Mouse (Mus musculus): ENCODE data around the gene Lrpprc. TPM values are rescaled to one million over a fixed set of nuclear protein-coding genes. Genes with fewer than 3 reads are reported as not detected.

Gene Lrpprc
- total RNA-seq, 1 experiment = 92.0 TPM

DNA sequence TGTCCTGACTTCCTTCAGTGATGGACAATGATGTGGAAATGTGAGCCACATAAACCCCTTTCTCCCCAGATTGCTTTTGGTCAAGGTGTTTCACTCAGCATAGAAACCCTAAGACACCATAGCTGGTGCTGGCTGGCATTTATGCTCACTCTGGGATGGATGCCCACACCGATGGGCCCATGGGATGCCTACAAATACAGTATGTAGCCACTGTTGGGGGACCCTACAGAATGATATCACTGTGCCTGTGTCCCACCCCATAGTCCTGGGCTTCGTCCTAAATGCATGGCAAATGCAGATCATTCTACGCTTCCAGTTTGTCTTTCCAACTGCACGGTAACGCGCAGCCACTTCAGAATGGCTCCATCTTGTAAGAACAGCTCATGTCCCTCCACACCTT lies 10.3 kb downstream of the Lrpprc start:
- no peak overlapping the region for H3K27ac ChIP-seq (ENCODE audit: insufficient read depth, low read depth, low read length, poor library complexity, severe bottlenecking)
- peaks cover 20% of the 10 kb centered on the region for H3K36me3 ChIP-seq (ENCODE audit: control insufficient read depth, insufficient read depth, low read length, poor library complexity, severe bottlenecking)
- no peak overlapping the region for H3K9ac ChIP-seq (ENCODE audit: insufficient read depth, low read depth, low read length, poor library complexity, severe bottlenecking)
- no peaks in the 10 kb centered on the region for H3K9me3 ChIP-seq (ENCODE audit: control insufficient read depth, insufficient read depth, low read depth, low read length)
- no peak overlapping the region for H3K4me3 ChIP-seq (ENCODE audit: insufficient read depth in 1 of 2, low read depth in 1 of 2, low read length in 2 of 2, poor library complexity in 1 of 2, severe bottlenecking in 1 of 2)
- no peak for DNase-seq (ENCODE audit: low read depth, low spot score)
- TF ChIP-seq ZC3H11A (IDR thresholded peaks at IDR 0.05; ENCODE audit: borderline replicate concordance, low read depth, low read length) (no peak), MAFK (IDR thresholded peaks at IDR 0.05; ENCODE audit: insufficient read depth, low read depth, low read length) (no peak), CHD2 (IDR thresholded peaks at IDR 0.05; ENCODE audit: low read depth, low read length) (no peak), ZNF384 (IDR thresholded peaks at IDR 0.05; ENCODE audit: low read depth, low read length) (no peak), HCFC1 (IDR thresholded peaks at IDR 0.05; ENCODE audit: borderline replicate concordance, insufficient read depth, low read length) (no peak)
- H3K4me1 ChIP-seq (ENCODE audit: control insufficient read depth in 2 of 2, insufficient read depth in 2 of 2, low read length in 2 of 2, poor library complexity in 1 of 2) = 0 out of 4 replicates have a peak, but pooled peaks cover 0 to 2% of the 10 kb centered on the region in 2 experiments
- in situ Hi-C loops (cut with MboI; ENCODE audit: low sequenced_read_pairs in 2 of 2, unreplicated experiment in 2 of 2) = no loop called here

DNA sequence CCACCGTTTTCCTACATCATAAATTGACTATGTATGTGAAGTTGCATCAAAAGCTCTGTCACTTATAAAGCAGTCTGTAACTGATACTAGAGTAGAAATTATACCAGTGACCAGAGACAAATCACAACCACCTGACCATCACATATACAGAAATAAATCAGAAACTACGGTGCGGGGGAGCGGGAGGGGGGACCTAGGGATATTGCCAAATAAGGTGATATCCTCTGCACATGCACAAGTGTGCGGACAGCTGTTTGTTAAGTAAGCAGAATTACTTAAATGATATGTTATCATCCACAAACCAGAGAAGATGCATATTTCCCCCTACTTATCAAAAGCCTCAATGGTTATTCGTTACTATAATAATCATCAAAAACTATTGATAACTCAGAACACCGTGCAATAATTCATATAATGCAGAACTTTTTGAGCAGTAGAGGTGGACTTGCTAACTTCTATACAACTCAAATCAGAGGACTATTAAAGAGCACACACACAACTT lies 12.1 kb downstream of the Lrpprc start:
- Histone ChIP-seq H3K4me3 (ENCODE audit: insufficient read depth in 1 of 2, low read depth in 1 of 2, low read length in 2 of 2, poor library complexity in 1 of 2, severe bottlenecking in 1 of 2) (no peak overlapping the region), H3K9ac (ENCODE audit: insufficient read depth, low read depth, low read length, poor library complexity, severe bottlenecking) (no peak overlapping the region), H3K27ac (ENCODE audit: insufficient read depth, low read depth, low read length, poor library complexity, severe bottlenecking) (no peak overlapping the region), H3K9me3 (ENCODE audit: control insufficient read depth, insufficient read depth, low read depth, low read length) (no peaks in the 10 kb centered on the region), H3K4me1 (ENCODE audit: control insufficient read depth in 2 of 2, insufficient read depth in 2 of 2, low read length in 2 of 2, poor library complexity in 1 of 2) (0 out of 4 replicates have a peak, but pooled peaks cover 0 to 2% of the 10 kb centered on the region in 2 experiments), H3K36me3 (ENCODE audit: control insufficient read depth, insufficient read depth, low read length, poor library complexity, severe bottlenecking) (peaks cover 26% of the 10 kb centered on the region)
- no peak for DNase-seq (ENCODE audit: low read depth, low spot score)
- in situ Hi-C loops (cut with MboI; ENCODE audit: low sequenced_read_pairs in 2 of 2, unreplicated experiment in 2 of 2) = no loop called here
- TF ChIP-seq HCFC1 (IDR thresholded peaks at IDR 0.05; ENCODE audit: borderline replicate concordance, insufficient read depth, low read length) = no peak
- TF ChIP-seq ZC3H11A (IDR thresholded peaks at IDR 0.05; ENCODE audit: borderline replicate concordance, low read depth, low read length) = no peak
- TF ChIP-seq ZNF384 (IDR thresholded peaks at IDR 0.05; ENCODE audit: low read depth, low read length) = no peak

DNA sequence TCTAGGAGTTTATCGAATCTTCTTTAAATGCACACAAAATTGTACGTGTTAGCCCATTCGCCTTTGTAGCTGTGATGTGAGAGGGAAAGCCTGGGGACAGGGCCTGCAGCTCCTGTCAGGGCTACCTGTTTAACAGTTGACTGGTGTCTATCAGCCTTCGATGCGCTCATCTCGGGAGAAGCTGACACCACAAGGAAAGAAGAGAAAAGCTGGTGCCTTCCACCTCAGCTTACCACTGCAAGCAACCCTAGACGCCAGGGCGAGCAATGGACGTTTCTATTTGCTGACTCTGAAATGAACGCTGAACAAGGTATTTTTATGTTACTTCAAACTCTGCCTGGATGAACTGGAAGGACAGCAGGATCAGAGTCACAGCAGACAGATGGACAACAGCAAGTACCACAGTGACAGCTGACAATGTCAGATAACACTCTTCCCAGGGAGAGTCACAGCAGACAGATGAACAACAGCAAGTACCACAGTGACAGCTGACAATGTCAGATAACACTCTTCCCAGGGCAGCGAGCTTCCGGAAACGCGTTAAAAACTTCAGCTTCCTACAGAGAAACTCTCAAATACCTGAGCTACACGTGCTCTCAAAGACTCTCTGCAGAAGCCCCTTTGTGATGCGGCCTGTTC lies 14.1 kb downstream of the Lrpprc start:
- peaks cover 21% of the 10 kb centered on the region for H3K36me3 ChIP-seq (ENCODE audit: control insufficient read depth, insufficient read depth, low read length, poor library complexity, severe bottlenecking)
- DNase-seq (ENCODE audit: low read depth, low spot score) = no peak
- H3K4me3 ChIP-seq (ENCODE audit: insufficient read depth in 1 of 2, low read depth in 1 of 2, low read length in 2 of 2, poor library complexity in 1 of 2, severe bottlenecking in 1 of 2) = no peak overlapping the region
- no peak overlapping the region for H3K9ac ChIP-seq (ENCODE audit: insufficient read depth, low read depth, low read length, poor library complexity, severe bottlenecking)
- TF ChIP-seq ZC3H11A (IDR thresholded peaks at IDR 0.05; ENCODE audit: borderline replicate concordance, low read depth, low read length) (no peak), ZNF384 (IDR thresholded peaks at IDR 0.05; ENCODE audit: low read depth, low read length) (no peak), CHD2 (IDR thresholded peaks at IDR 0.05; ENCODE audit: low read depth, low read length) (no peak), MAFK (IDR thresholded peaks at IDR 0.05; ENCODE audit: insufficient read depth, low read depth, low read length) (no peak), HCFC1 (IDR thresholded peaks at IDR 0.05; ENCODE audit: borderline replicate concordance, insufficient read depth, low read length) (no peak)
- no peaks in the 10 kb centered on the region for H3K9me3 ChIP-seq (ENCODE audit: control insufficient read depth, insufficient read depth, low read depth, low read length)
- in situ Hi-C loops (cut with MboI; ENCODE audit: low sequenced_read_pairs in 2 of 2, unreplicated experiment in 2 of 2) = no loop called here
- H3K27ac ChIP-seq (ENCODE audit: insufficient read depth, low read depth, low read length, poor library complexity, severe bottlenecking) = no peak overlapping the region
- 0 out of 4 replicates have a peak, but pooled peaks cover 0 to 2% of the 10 kb centered on the region in 2 experiments for H3K4me1 ChIP-seq (ENCODE audit: control insufficient read depth in 2 of 2, insufficient read depth in 2 of 2, low read length in 2 of 2, poor library complexity in 1 of 2)

DNA sequence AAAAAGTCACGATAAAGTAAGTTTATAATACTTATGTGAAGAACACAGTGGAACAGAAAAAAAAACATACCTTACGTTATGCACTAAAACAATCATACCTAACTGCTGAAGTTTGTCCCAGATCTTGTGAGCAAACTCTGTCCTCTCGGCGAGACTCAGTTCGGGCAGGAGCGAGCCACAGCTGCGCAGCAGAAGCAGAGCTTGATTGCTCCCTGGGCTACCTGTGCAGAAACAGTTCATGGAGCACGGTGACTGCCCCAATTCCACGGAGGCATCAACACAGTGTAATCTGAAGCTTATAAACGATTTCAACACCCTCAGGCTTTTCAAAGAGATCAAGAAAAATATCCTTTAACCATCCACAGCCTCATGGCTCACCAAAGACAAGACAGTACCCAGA lies 15.3 kb downstream of the Lrpprc start:
- no peak overlapping the region for H3K27ac ChIP-seq (ENCODE audit: insufficient read depth, low read depth, low read length, poor library complexity, severe bottlenecking)
- in situ Hi-C loops (cut with MboI; ENCODE audit: low sequenced_read_pairs in 2 of 2, unreplicated experiment in 2 of 2) = no loop called here
- H3K36me3 ChIP-seq (ENCODE audit: control insufficient read depth, insufficient read depth, low read length, poor library complexity, severe bottlenecking) = peaks cover 22% of the 10 kb centered on the region
- H3K9ac ChIP-seq (ENCODE audit: insufficient read depth, low read depth, low read length, poor library complexity, severe bottlenecking) = no peak overlapping the region
- H3K9me3 ChIP-seq (ENCODE audit: control insufficient read depth, insufficient read depth, low read depth, low read length) = no peaks in the 10 kb centered on the region
- no peak overlapping the region for H3K4me3 ChIP-seq (ENCODE audit: insufficient read depth in 1 of 2, low read depth in 1 of 2, low read length in 2 of 2, poor library complexity in 1 of 2, severe bottlenecking in 1 of 2)
- DNase-seq (ENCODE audit: low read depth, low spot score) = no peak
- TF ChIP-seq ZC3H11A (IDR thresholded peaks at IDR 0.05; ENCODE audit: borderline replicate concordance, low read depth, low read length) (no peak), HCFC1 (IDR thresholded peaks at IDR 0.05; ENCODE audit: borderline replicate concordance, insufficient read depth, low read length) (no peak), ZNF384 (IDR thresholded peaks at IDR 0.05; ENCODE audit: low read depth, low read length) (no peak), CHD2 (IDR thresholded peaks at IDR 0.05; ENCODE audit: low read depth, low read length) (no peak), MAFK (IDR thresholded peaks at IDR 0.05; ENCODE audit: insufficient read depth, low read depth, low read length) (no peak)
- 0 out of 4 replicates have a peak, but pooled peaks cover 0 to 2% of the 10 kb centered on the region in 2 experiments for H3K4me1 ChIP-seq (ENCODE audit: control insufficient read depth in 2 of 2, insufficient read depth in 2 of 2, low read length in 2 of 2, poor library complexity in 1 of 2)

All from ES-E14 (cell line).